Mouse (Mus musculus): ENCODE data around the gene Sult1c1.

DNA sequence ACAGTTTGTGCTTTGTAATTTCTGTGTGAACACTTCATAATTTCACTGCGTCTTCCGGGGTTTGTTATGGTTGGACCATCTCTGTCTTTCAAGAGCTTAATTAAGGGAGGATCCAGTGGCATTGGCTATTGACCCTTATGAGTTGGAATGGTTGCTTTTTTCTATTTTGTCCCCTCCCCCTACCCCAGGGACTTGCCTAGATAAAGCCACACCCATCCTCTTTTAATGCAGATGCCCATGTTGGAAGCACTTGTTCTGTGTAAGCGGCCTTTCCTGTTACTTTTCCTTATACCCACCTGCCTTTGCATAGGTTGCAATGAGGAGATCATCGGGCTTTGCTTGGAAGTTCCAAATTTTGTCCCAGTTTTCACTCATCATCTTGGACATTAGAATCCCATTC is 16.9 kb downstream of the Sult1c1 start:
- TF ChIP-seq CTCF (IDR thresholded peaks at IDR 0.05; ENCODE audit: borderline replicate concordance, insufficient read depth, low read depth, low read length) = no peak
- TF ChIP-seq POLR2A (IDR thresholded peaks at IDR 0.05; ENCODE audit: borderline replicate concordance, insufficient read depth, low read length) = no peak
